Mouse (Mus musculus) forebrain, postnatal 0 days (tissue): ENCODE data around the gene Gne. TPM values are rescaled to one million over a fixed set of nuclear protein-coding genes. Genes with fewer than 3 reads are reported as not detected.
"Not testable (repeated sequence)": the region's sequence is repeated elsewhere in the genome, so short reads cannot be mapped to it uniquely, and the experiment has no call there.

Source experiments
- ATAC-seq: fragments of 200-750 bp; cut with Nextera tagmentation; 2 replicates; pipeline ENCODE4 v1.8.0; 2017; ENCODE audit warnings: mild to moderate bottlenecking, moderate library complexity
- DNase-seq: peaks from one replicate; pipeline ENCODE4 v3.0.0-alpha.2; 2015
- H3K27ac ChIP-seq: fragments of 300-500 bp; sonication (generic); 2 replicates; pipeline ENCODE4 v1.5.1; 2014; ENCODE audit warnings: low read depth, mild to moderate bottlenecking, antibody characterized with exemption, low read length, moderate library complexity, mixed read lengths
- H3K27me3 ChIP-seq: fragments of 300-500 bp; sonication (generic); 2 replicates; pipeline ENCODE4 v1.6.1; 2014; ENCODE audit warnings: mild to moderate bottlenecking, low read length, mixed read lengths; ENCODE audit not compliant: insufficient read depth
- H3K36me3 ChIP-seq: fragments of 300-500 bp; sonication (generic); 2 replicates; pipeline ENCODE4 v1.6.1; 2014; ENCODE audit warnings: mild to moderate bottlenecking, moderate library complexity; ENCODE audit not compliant: insufficient read depth
- H3K4me1 ChIP-seq: fragments of 300-500 bp; sonication (generic); 2 replicates; pipeline ENCODE4 v1.6.1; 2014; ENCODE audit warnings: antibody characterized with exemption; ENCODE audit not compliant: insufficient read depth
- H3K4me2 ChIP-seq: fragments of 300-500 bp; sonication (generic); 2 replicates; pipeline ENCODE4 v1.6.1; 2014; ENCODE audit warnings: low read depth, mild to moderate bottlenecking, moderate library complexity
- H3K4me3 ChIP-seq: fragments of 300-500 bp; sonication (generic); 2 replicates; pipeline ENCODE4 v1.5.1; 2014; ENCODE audit warnings: low read depth, low read length, mixed read lengths
- H3K9ac ChIP-seq: fragments of 300-500 bp; sonication (generic); 2 replicates; pipeline ENCODE4 v1.6.1; 2014; ENCODE audit warnings: mild to moderate bottlenecking
- H3K9me3 ChIP-seq: fragments of 300-500 bp; sonication (generic); 2 replicates; pipeline ENCODE4 v1.6.1; 2016; ENCODE audit warnings: low read length
- CTCF ChIP-seq: sonication (generic); IDR thresholded peaks from 2 replicates; pipeline ENCODE4 v1.5.1; 2016; ENCODE audit warnings: antibody characterized with exemption, control low read depth, low read depth
- WGBS: fragments of 180-500 bp; shearing (Covaris S2); extraction: QIAGEN DNeasy Blood & Tissue Kit; methylation state at CpG from one replicate; pipeline ENCODE4 v1.1.7; 2014; 5-methylcytosine and 5-hydroxymethylcytosine counted together
- polyA plus RNA-seq: library from polyadenylated mRNA; unstranded; fragments of >200 nt; fragmentation: Nextera tagmentation; extraction: Ambion mirVana; gene quantifications from 2 replicates; pipeline ENCODE4 v1.2.1, GENCODE M21; 2015
- total RNA-seq: library from RNA; depleted of rRNA; stranded (reverse); fragments of >200 nt; gene quantifications from 2 replicates; pipeline ENCODE4 v1.2.3, GENCODE M21; 2014

Gene Gne
- total and polyA plus RNA-seq, 2 experiments from 2014 or later = 25.2 to 36.5 TPM

DNA sequence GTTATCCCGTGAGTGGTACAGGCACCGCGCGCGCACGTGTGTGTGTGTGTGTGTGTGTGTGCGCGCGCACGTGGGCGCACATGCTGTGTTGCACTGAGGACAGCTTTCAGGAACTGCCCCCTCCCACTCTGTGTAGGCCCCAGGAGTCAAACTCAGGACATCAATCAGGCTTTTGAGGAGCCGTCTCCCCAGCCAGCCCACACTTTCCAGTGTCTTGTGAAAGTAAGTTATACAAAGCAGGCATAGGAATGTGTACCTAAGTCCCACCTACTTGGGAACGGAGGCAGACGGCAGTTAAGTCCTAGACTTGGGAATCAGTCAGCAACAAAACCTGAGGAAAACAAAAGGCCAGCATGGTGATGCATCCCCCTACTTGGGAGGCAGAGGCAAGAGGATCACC is 21.2 kb downstream of the Gne start:
- ATAC-seq (no peak), DNase-seq (no peak)
- Histone ChIP-seq H3K4me1 (no peaks in the 10 kb centered on the region), H3K9me3 (no peaks in the 10 kb centered on the region), H3K4me2 (no peak overlapping the region), H3K27ac (no peak overlapping the region), H3K36me3 (peaks cover 18% of the 10 kb centered on the region), H3K27me3 (no peaks in the 10 kb centered on the region), H3K9ac (no peak overlapping the region), H3K4me3 (no peak overlapping the region)
- no peak for TF ChIP-seq CTCF
- 88% methylated on average over 14 of the region's 14 CpGs for WGBS

DNA sequence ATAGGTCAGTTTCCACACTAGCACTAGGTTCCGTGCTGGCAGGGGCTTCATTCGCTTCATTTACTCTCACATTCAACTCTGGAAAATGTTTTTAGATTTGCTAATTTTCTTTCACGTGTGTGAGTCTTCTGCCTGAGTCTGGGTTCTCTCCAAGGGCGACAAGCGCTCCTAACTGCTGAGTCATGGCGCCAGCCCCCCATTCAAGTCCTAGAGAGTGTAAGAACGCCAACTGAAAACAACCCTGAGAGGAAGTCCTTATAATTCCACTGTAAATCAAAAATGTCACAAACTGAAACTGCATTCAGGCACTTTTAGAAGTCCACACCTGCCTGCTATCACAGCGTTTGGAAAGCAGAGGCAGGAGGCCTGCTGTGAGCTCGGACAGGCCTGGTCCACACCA is 21.9 kb downstream of the Gne start:
- Histone ChIP-seq H3K4me2 (no peak overlapping the region), H3K9me3 (no peaks in the 10 kb centered on the region), H3K27ac (no peak overlapping the region), H3K27me3 (no peaks in the 10 kb centered on the region), H3K4me3 (no peak overlapping the region), H3K9ac (no peak overlapping the region), H3K36me3 (peaks cover 18% of the 10 kb centered on the region), H3K4me1 (no peaks in the 10 kb centered on the region)
- DNase-seq = no peak
- WGBS = 56% methylated on average over 9 of the region's 9 CpGs
- ATAC-seq = no peak
- TF ChIP-seq CTCF = no peak

GRCm38 (mm10) chr4:44059674-44060073 is 24.3 kb downstream of the Gne start:
- Histone ChIP-seq H3K9ac (no peak overlapping the region), H3K27me3 (no peaks in the 10 kb centered on the region), H3K9me3 (no peaks in the 10 kb centered on the region), H3K4me2 (no peak overlapping the region), H3K4me1 (no peaks in the 10 kb centered on the region), H3K27ac (no peak overlapping the region), H3K4me3 (no peak overlapping the region), H3K36me3 (peaks cover 23% of the 10 kb centered on the region)
- no peak for DNase-seq
- TF ChIP-seq CTCF = no peak
- 92% methylated on average over 13 of the region's 13 CpGs for WGBS
- ATAC-seq = no peak

DNA sequence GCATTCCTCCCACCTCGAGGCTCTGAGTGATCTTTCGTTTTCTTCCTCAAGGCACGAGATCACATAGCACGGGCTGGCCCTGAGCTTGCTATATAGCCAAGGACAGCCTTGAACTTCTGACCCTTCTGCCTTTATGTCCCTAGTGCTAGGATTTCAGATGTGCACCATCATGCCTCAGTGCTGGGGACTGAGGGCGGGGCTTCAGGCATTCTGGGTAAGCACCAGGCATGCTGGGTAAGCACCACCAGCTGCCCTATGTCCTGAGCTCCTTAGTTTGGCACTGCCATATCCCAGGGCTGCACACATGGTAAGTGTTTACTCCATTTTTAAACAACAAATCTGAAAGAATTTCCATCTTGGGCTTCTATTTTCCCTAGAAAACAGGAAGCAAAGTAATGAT is 34.2 kb downstream of the Gne start:
- Histone ChIP-seq H3K4me2 (no peak overlapping the region), H3K4me3 (no peak overlapping the region), H3K9ac (no peak overlapping the region), H3K27me3 (no peaks in the 10 kb centered on the region), H3K4me1 (no peaks in the 10 kb centered on the region), H3K27ac (no peak overlapping the region), H3K36me3 (peaks cover 34% of the 10 kb centered on the region), H3K9me3 (no peaks in the 10 kb centered on the region)
- DNase-seq (no peak), ATAC-seq (no peak)
- 88% methylated on average over 5 of the region's 5 CpGs for WGBS
- TF ChIP-seq CTCF = no peak

DNA sequence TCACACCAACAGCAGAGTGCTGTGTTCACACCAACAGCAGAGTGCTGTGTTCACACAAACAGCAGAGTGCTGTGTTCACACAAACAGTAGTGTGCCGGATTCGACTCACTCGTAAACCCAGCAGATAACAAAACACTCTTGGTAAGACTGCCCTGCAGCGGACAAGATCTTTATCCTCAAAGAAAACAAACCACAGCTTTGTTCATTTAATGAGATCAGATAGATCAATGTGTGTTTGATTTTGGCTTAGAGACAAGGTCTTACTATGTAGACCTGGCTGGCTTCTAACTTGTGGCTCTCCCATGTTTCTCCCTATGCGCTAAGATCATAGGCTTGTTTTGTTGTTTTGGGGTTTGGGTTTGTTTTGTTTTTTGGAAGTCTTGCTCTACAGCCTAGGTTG is 37.9 kb downstream of the Gne start:
- no peak for DNase-seq
- Histone ChIP-seq H3K36me3 (peaks cover 47% of the 10 kb centered on the region), H3K9me3 (no peaks in the 10 kb centered on the region)

GRCm38 (mm10) chr4:44044685-44045356 is 39.2 kb downstream of the Gne start:
- H3K9ac ChIP-seq = no peak overlapping the region
- no peak overlapping the region for H3K4me3 ChIP-seq
- no peaks in the 10 kb centered on the region for H3K4me1 ChIP-seq
- no peaks in the 10 kb centered on the region for H3K27me3 ChIP-seq
- no peaks in the 10 kb centered on the region for H3K9me3 ChIP-seq
- WGBS = 94% methylated on average over 5 of the region's 5 CpGs
- ATAC-seq (no peak), DNase-seq (no peak)
- H3K27ac ChIP-seq = no peak overlapping the region
- no peak overlapping the region for H3K4me2 ChIP-seq
- peaks cover 60% of the 10 kb centered on the region for H3K36me3 ChIP-seq
- TF ChIP-seq CTCF = no peak

More for the DNA sequence above, 37.9 kb downstream of the Gne start:
- no peak overlapping the region for H3K9ac ChIP-seq
- H3K4me1 ChIP-seq = no peaks in the 10 kb centered on the region
- no peaks in the 10 kb centered on the region for H3K27me3 ChIP-seq
- no peak overlapping the region for H3K4me3 ChIP-seq
- WGBS = 92% methylated on average over 5 of the region's 5 CpGs
- no peak overlapping the region for H3K4me2 ChIP-seq
- ATAC-seq = no peak
- no peak for TF ChIP-seq CTCF
- H3K27ac ChIP-seq = no peak overlapping the region

GRCm38 (mm10) chr4:44043182-44043581 is 40.8 kb downstream of the Gne start:
- not testable (repeated sequence) for H3K4me3 ChIP-seq, H3K9me3 ChIP-seq, H3K27me3 ChIP-seq, H3K4me1 ChIP-seq, H3K27ac ChIP-seq, ATAC-seq, H3K4me2 ChIP-seq, H3K9ac ChIP-seq, DNase-seq
- peaks cover 61% of the 10 kb centered on the region for H3K36me3 ChIP-seq
- 96% methylated on average over 4 of the region's 4 CpGs for WGBS
